Mouse (Mus musculus): ENCODE measurements around the gene Slc1a7.

GRCm38 (mm10) chr4:107986386-107987168 lies 18.4 kb downstream of the Slc1a7 start:
- TF ChIP-seq CTCF (IDR thresholded peaks at IDR 0.05; ENCODE audit: low read depth) (no peak), EP300 (IDR thresholded peaks at IDR 0.05; ENCODE audit: low read depth) (no peak)
